Mouse (Mus musculus) cortical plate, adult 2 months (tissue): ENCODE measurements around the gene Hoxc6. TPM values are rescaled to one million over a fixed set of nuclear protein-coding genes. Genes with fewer than 3 reads are reported as not detected.

Experiments used
- H3K27ac ChIP-seq: fragments of 200-500 bp; 2 replicates; pipeline ENCODE4 v1.5.1; 2012; ENCODE audit warnings: low read length, control low read depth, inconsistent platforms; ENCODE audit not compliant: insufficient read depth
- H3K4me1 ChIP-seq: fragments of 200-500 bp; 2 replicates; pipeline ENCODE4 v1.6.1; 2011; ENCODE audit warnings: low read length; ENCODE audit not compliant: control insufficient read depth, insufficient read depth
- H3K4me3 ChIP-seq: fragments of 200-500 bp; 2 replicates; pipeline ENCODE4 v1.5.1; 2011; ENCODE audit warnings: mild to moderate bottlenecking, low read length, control low read depth; ENCODE audit not compliant: insufficient read depth
- CTCF ChIP-seq: fragments of 200-500 bp; IDR thresholded peaks from 2 replicates; pipeline ENCODE4 v1.5.1; 2011; ENCODE audit warnings: mild to moderate bottlenecking, control low read depth, low read length; ENCODE audit not compliant: insufficient read depth; ENCODE audit errors: extremely low read depth
- POLR2A ChIP-seq: fragments of 200-500 bp; IDR thresholded peaks from 2 replicates; pipeline ENCODE4 v1.6.1; 2011; ENCODE audit warnings: mild to moderate bottlenecking, low read length, control low read depth; ENCODE audit not compliant: insufficient read depth; ENCODE audit errors: extremely low read depth
- polyA plus RNA-seq: library from polyadenylated mRNA; depleted of rRNA; stranded (reverse); fragments of >200 nt; gene quantifications from 2 replicates; pipeline ENCODE4 v1.2.3, GENCODE M21; 2012

Gene Hoxc6
- polyA plus RNA-seq, 1 experiment: not detected

- no peak overlapping the region for H3K4me3 ChIP-seq
- H3K4me1 ChIP-seq: no peaks in the 10 kb centered on the region
- TF ChIP-seq POLR2A (no peak), CTCF (no peak)
- H3K27ac ChIP-seq: no peak overlapping the region
Observed at GRCm38 (mm10) chr15:103020899-103021418, 22.9 kb downstream of the Hoxc6 start.

GRCm38 (mm10) chr15:103021544-103021943 is 23.5 kb downstream of the Hoxc6 start:
- Histone ChIP-seq H3K27ac (no peak overlapping the region), H3K4me1 (no peaks in the 10 kb centered on the region), H3K4me3 (no peak overlapping the region)
- TF ChIP-seq CTCF: no peak
- no peak for TF ChIP-seq POLR2A

GRCm38 (mm10) chr15:103024131-103024530 is 26.1 kb downstream of the Hoxc6 start:
- no peak overlapping the region for H3K27ac ChIP-seq
- H3K4me1 ChIP-seq: no peaks in the 10 kb centered on the region
- H3K4me3 ChIP-seq: no peak overlapping the region
- TF ChIP-seq POLR2A: no peak
- TF ChIP-seq CTCF: no peak

GRCm38 (mm10) chr15:103027266-103028235 is 29.5 kb downstream of the Hoxc6 start:
- TF ChIP-seq CTCF: no peak
- TF ChIP-seq POLR2A: no peak
- no peak overlapping the region for H3K27ac ChIP-seq
- H3K4me3 ChIP-seq: no peak overlapping the region
- H3K4me1 ChIP-seq: no peaks in the 10 kb centered on the region

GRCm38 (mm10) chr15:103028916-103029512 is 31.0 kb downstream of the Hoxc6 start:
- TF ChIP-seq POLR2A: no peak
- TF ChIP-seq CTCF: no peak
- Histone ChIP-seq H3K4me3 (no peak overlapping the region), H3K27ac (no peak overlapping the region), H3K4me1 (no peaks in the 10 kb centered on the region)

- TF ChIP-seq POLR2A (no peak), CTCF (no peak)
- no peak overlapping the region for H3K4me3 ChIP-seq
- no peak overlapping the region for H3K27ac ChIP-seq
- no peaks in the 10 kb centered on the region for H3K4me1 ChIP-seq
Observed at GRCm38 (mm10) chr15:103030142-103030541, 32.1 kb downstream of the Hoxc6 start.

- no peak overlapping the region for H3K4me3 ChIP-seq
- H3K27ac ChIP-seq: no peak overlapping the region
- TF ChIP-seq CTCF: no peak
- TF ChIP-seq POLR2A: no peak
- no peaks in the 10 kb centered on the region for H3K4me1 ChIP-seq
Observed at GRCm38 (mm10) chr15:103032167-103032566, 34.1 kb downstream of the Hoxc6 start.

- Histone ChIP-seq H3K4me1 (no peaks in the 10 kb centered on the region), H3K27ac (no peak overlapping the region), H3K4me3 (no peak overlapping the region)
- TF ChIP-seq CTCF (no peak), POLR2A (no peak)
Observed at GRCm38 (mm10) chr15:103032646-103033575, 34.9 kb downstream of the Hoxc6 start.

GRCm38 (mm10) chr15:103034043-103034806 is 36.2 kb downstream of the Hoxc6 start:
- H3K4me3 ChIP-seq: no peak overlapping the region
- TF ChIP-seq POLR2A (no peak), CTCF (no peak)
- no peaks in the 10 kb centered on the region for H3K4me1 ChIP-seq
- H3K27ac ChIP-seq: no peak overlapping the region
